Mouse (Mus musculus): ENCODE measurements around the gene 4930503E14Rik. TPM values are rescaled to one million over a fixed set of nuclear protein-coding genes. Genes with fewer than 3 reads are reported as not detected.

Gene 4930503E14Rik
- not detected for total RNA-seq (2023)

GRCm38 (mm10) chr14:44213154-44213553 is at the start of gene 4930503E14Rik:
TSS of gene 4930503E14Rik (minus strand) at chr14:44213254.

GRCm38 (mm10) chr14:44197361-44197760 is 15.7 kb downstream of the 4930503E14Rik start, which contains the start of gene Gm8212:
TSS of gene Gm8212 (plus strand) at chr14:44197661.

GRCm38 (mm10) chr14:44123551-44123950 is 89.5 kb downstream of the 4930503E14Rik start, which contains the start of gene Gm3327:
TSS of gene Gm3327 (plus strand) at chr14:44123851.

Other genes with a start within 250 kb of the 4930503E14Rik start
- not detected for gene Ang6, start 211.0 kb downstream of the 4930503E14Rik start, total RNA-seq (2023)
- gene Ear2, start 110.6 kb downstream of the 4930503E14Rik start, total RNA-seq (2023) = 2.0 TPM
- not detected for gene Gm3327, start 89.4 kb downstream of the 4930503E14Rik start, total RNA-seq (2023)
- not detected for gene Gm8212, start 15.6 kb downstream of the 4930503E14Rik start, total RNA-seq (2023)
- not detected for gene Gm8220, start 72.3 kb upstream of the 4930503E14Rik start, total RNA-seq (2023)
- not detected for gene Gm5930, start 125.3 kb upstream of the 4930503E14Rik start, total RNA-seq (2023)
- gene Gm8229, start 152.1 kb upstream of the 4930503E14Rik start, total RNA-seq (2023) = not detected
- not detected for gene Gm3371, start 197.4 kb upstream of the 4930503E14Rik start, total RNA-seq (2023)
- gene Gm8232, start 220.4 kb upstream of the 4930503E14Rik start, total RNA-seq (2023) = not detected

Measured in CD4-positive naive resting alpha-beta T cell, adult 76 days (primary cell).